ENCODE assay signal across 18 mouse cellular contexts in genomic region chr2:16406508-16406907, GRCm38 (mm10). TPM values are rescaled to one million over a fixed set of nuclear protein-coding genes. Genes with fewer than 3 reads are reported as not detected.
DNase-seq lines count a peak whose midpoint lies in the region; TF ChIP-seq lines count a peak whose summit lies in the region.
"Had no signal": no experiment of that assay in that cellular context is flagged by ENCODE, and none has a peak within 500 bp of the region (broad histone marks: within the 10 kb centered on the region; RNA-seq: fewer than 3 reads in every experiment).

No protein-coding gene starts in this region.

- no peaks in the 10 kb centered on the region for H3K36me3 ChIP-seq in heart, adult 2 months (ENCODE audit: control insufficient read depth, insufficient read depth, low read length)
- H3K36me3 ChIP-seq in myocyte (ENCODE audit: control insufficient read depth, insufficient read depth) = no peaks in the 10 kb centered on the region
- H3K36me3 ChIP-seq: embryonic facial prominence, embryonic 10.5 days; heart, embryonic 12.5 days; limb, embryonic 10.5 days; midbrain, embryonic 13.5 days; neural tube, embryonic 13.5 days had no signal

- peak overlapping the region; percentile 37 for H3K4me2 ChIP-seq in myocyte (ENCODE audit: low read depth)
- H3K4me2 ChIP-seq: forebrain, embryonic 13.5 days; heart, embryonic 12.5 days; midbrain, embryonic 13.5 days; neural tube, embryonic 13.5 days had no signal

- no peak for TF ChIP-seq POLR2A in heart, adult 2 months (IDR thresholded peaks at IDR 0.05; ENCODE audit: insufficient read depth, low read depth, low read length)
- no peak for TF ChIP-seq POLR2A in myocyte (IDR thresholded peaks at IDR 0.05; ENCODE audit: insufficient read length, low read depth)

- H3K4me1 ChIP-seq in heart, adult 2 months (ENCODE audit: control insufficient read depth, insufficient read depth, low read length) = no peaks in the 10 kb centered on the region; the same call in 1 of the 2 replicates
- H3K4me1 ChIP-seq: embryonic facial prominence, embryonic 10.5 days; forebrain, embryonic 13.5 days; heart, embryonic 12.5 days; limb, embryonic 10.5 days; midbrain, embryonic 13.5 days; neural tube, embryonic 13.5 days had no signal

- no peak overlapping the region for H3K27ac ChIP-seq in heart, adult 2 months
- H3K27ac ChIP-seq in gastrocnemius, adult 2 months = no peak overlapping the region
- H3K27ac ChIP-seq: embryonic facial prominence, embryonic 10.5 days; forebrain, embryonic 13.5 days; kidney, postnatal 0 days; limb, embryonic 10.5 days; midbrain, embryonic 13.5 days; neural tube, embryonic 13.5 days had no signal

- no peak overlapping the region for H3K4me3 ChIP-seq in heart, adult 2 months
- H3K4me3 ChIP-seq in myocyte = no peak overlapping the region
- H3K4me3 ChIP-seq in gastrocnemius, adult 2 months = no peak overlapping the region
- H3K4me3 ChIP-seq: embryonic facial prominence, embryonic 10.5 days; forebrain, embryonic 13.5 days; heart, embryonic 12.5 days; limb, embryonic 10.5 days; midbrain, embryonic 13.5 days; neural tube, embryonic 13.5 days had no signal

- H3K27me3 ChIP-seq in heart, adult 2 months (ENCODE audit: control insufficient read depth, insufficient read depth, low read length) = no peaks in the 10 kb centered on the region
- H3K27me3 ChIP-seq in myocyte (ENCODE audit: control insufficient read depth, insufficient read depth, insufficient read length) = no peaks in the 10 kb centered on the region
- H3K27me3 ChIP-seq: forebrain, embryonic 13.5 days; heart, embryonic 12.5 days; midbrain, embryonic 13.5 days; neural tube, embryonic 13.5 days had no signal

- TF ChIP-seq CTCF in heart, adult 2 months (IDR thresholded peaks at IDR 0.05) = no peak
- TF ChIP-seq CTCF in gastrocnemius, adult 2 months (IDR thresholded peaks at IDR 0.05) = no peak

- peak; percentile 88 for DNase-seq in heart, adult 11 months
- DNase-seq in heart, adult 2 months = no peak
- DNase-seq in lung, postnatal 10 days = peak; percentile 13
- no peak for DNase-seq in lung, postnatal 14 days
- DNase-seq in NIH3T3 (ENCODE audit: low read depth) = peak; percentile 3
- DNase-seq in gastrocnemius, adult 2 months = no peak
- DNase-seq: cerebellum, adult 8-10 months; gastrocnemius, postnatal 36 days; liver, postnatal 0 days; thymus, postnatal 14 days had no signal

- no peak for TF ChIP-seq EP300 in heart, adult 2 months (IDR thresholded peaks at IDR 0.05; ENCODE audit: insufficient read depth, low read depth, low read length)

- no peak overlapping the region for H3ac ChIP-seq in myocyte (ENCODE audit: control insufficient read depth, insufficient read length)

- H3K79me2 ChIP-seq in heart, adult 2 months (replicated peaks; ENCODE audit: control insufficient read depth, insufficient read depth, low read length) = no peaks in the 10 kb centered on the region
- no peaks in the 10 kb centered on the region for H3K79me2 ChIP-seq in myocyte (ENCODE audit: control insufficient read depth, insufficient read depth)

- H3K9ac ChIP-seq in heart, adult 2 months (ENCODE audit: low read depth, low read length) = no peak overlapping the region
- H3K9ac ChIP-seq: forebrain, embryonic 13.5 days; heart, embryonic 12.5 days; liver, postnatal 0 days; midbrain, embryonic 13.5 days; neural tube, embryonic 13.5 days had no signal

- intact Hi-C loops in heart, adult 2 months (cut with DNase I) = no loop called here
- intact Hi-C loops in gastrocnemius, adult 2 months (cut with DNase I) = no loop called here

- 59% methylated on average over 2 of the region's 2 CpGs for WGBS in heart, adult 2 months

TF ChIP-seq in myocyte, 11 proteins besides CTCF, POLR2A, EP300 and RAD21:
- no peak for TF ChIP-seq POLR2AphosphoS2 (IDR thresholded peaks at IDR 0.05; ENCODE audit: insufficient read length, low read depth)
- no peak for TF ChIP-seq TCF12 (IDR thresholded peaks at IDR 0.05; ENCODE audit: insufficient read depth, poor library complexity, severe bottlenecking)
- TF ChIP-seq SRF (IDR thresholded peaks at IDR 0.05; ENCODE audit: control insufficient read depth, insufficient read length, low read depth) = no peak
- no peak for TF ChIP-seq CEBPB (IDR thresholded peaks at IDR 0.05; ENCODE audit: insufficient read depth, poor library complexity, severe bottlenecking)
- no peak for TF ChIP-seq REST (IDR thresholded peaks at IDR 0.05; ENCODE audit: insufficient read depth, insufficient read length)
- no peak for TF ChIP-seq TCF3 (IDR thresholded peaks at IDR 0.05; ENCODE audit: insufficient read length, low read depth)
- TF ChIP-seq E2F4 (IDR thresholded peaks at IDR 0.05; ENCODE audit: insufficient read depth) = no peak
- peak; percentile 24 for TF ChIP-seq MAX (IDR thresholded peaks at IDR 0.05; ENCODE audit: low read depth)

RNA-seq across cellular contexts. Expression of gene Plxdc2, which starts 50.4 kb away (rescaled TPM):
- 10 to 100 TPM; 17.2 to 21.8 TPM for total RNA-seq in heart, adult 2 months (2021)
- 7.0 and 12.0 TPM in 2 replicates for polyA plus RNA-seq in heart, adult 2 months (2012; rRNA removed)
- polyA plus RNA-seq in myocyte (2012; fragmentation: generic; extraction: Trizol) = 0.16 TPM
- 10 to 100 TPM; 12.1 to 18.4 TPM for total RNA-seq in gastrocnemius, adult 2 months (2021)

Comparison
In these comparisons a context has a peak if more than half of its experiments do, and no peak if none do; other contexts are left out.
1. DNase-seq: peak in heart, adult 11 months (single experiment), lung, postnatal 10 days (single experiment) and NIH3T3 (single experiment); none in heart, adult 2 months (0 of 2), lung, postnatal 14 days (single experiment) and gastrocnemius, adult 2 months (single experiment).